Mouse (Mus musculus): Measurements from ENCODE around the gene Myb.

GRCm38 (mm10) chr10:21195597-21195996 lies 34.8 kb upstream of the Myb start:
- TF ChIP-seq CTCF (IDR thresholded peaks at IDR 0.05; ENCODE audit: borderline replicate concordance, insufficient read depth, low read depth, low read length) (no peak), POLR2A (IDR thresholded peaks at IDR 0.05; ENCODE audit: borderline replicate concordance, insufficient read depth, low read length) (no peak)
